Comparison of ENCODE assay signal across 12 mouse cellular contexts in genomic region chr2:164010944-164011343, GRCm38 (mm10).
"Had no signal": no experiment of that assay in that cellular context is flagged by ENCODE, and none has a peak within 500 bp of the region (broad histone marks: within the 10 kb centered on the region; RNA-seq: fewer than 3 reads in every experiment).

No protein-coding gene starts in this region.

- DNase-seq: kidney, adult 11 months; kidney, adult 9 months; kidney, postnatal 36 days; lung, adult 2 months; lung, postnatal 10 days; right cerebral cortex, postnatal 14 days; thymus, postnatal 14 days had no signal

- ATAC-seq: midbrain, embryonic 15.5 days had no signal

- H3K4me3 ChIP-seq: limb, embryonic 10.5 days; liver, embryonic 15.5 days; midbrain, embryonic 15.5 days; neural tube, embryonic 13.5 days had no signal

- H3K27ac ChIP-seq: kidney, postnatal 0 days; limb, embryonic 10.5 days; liver, embryonic 15.5 days; midbrain, embryonic 15.5 days; neural tube, embryonic 13.5 days had no signal
